Mouse (Mus musculus): ENCODE data around the gene Esrrg. TPM values are rescaled to one million over a fixed set of nuclear protein-coding genes. Genes with fewer than 3 reads are reported as not detected.

Esrrg gene
- polyA plus RNA-seq, 1 experiment from 2014 or later: 1.8 TPM

DNA sequence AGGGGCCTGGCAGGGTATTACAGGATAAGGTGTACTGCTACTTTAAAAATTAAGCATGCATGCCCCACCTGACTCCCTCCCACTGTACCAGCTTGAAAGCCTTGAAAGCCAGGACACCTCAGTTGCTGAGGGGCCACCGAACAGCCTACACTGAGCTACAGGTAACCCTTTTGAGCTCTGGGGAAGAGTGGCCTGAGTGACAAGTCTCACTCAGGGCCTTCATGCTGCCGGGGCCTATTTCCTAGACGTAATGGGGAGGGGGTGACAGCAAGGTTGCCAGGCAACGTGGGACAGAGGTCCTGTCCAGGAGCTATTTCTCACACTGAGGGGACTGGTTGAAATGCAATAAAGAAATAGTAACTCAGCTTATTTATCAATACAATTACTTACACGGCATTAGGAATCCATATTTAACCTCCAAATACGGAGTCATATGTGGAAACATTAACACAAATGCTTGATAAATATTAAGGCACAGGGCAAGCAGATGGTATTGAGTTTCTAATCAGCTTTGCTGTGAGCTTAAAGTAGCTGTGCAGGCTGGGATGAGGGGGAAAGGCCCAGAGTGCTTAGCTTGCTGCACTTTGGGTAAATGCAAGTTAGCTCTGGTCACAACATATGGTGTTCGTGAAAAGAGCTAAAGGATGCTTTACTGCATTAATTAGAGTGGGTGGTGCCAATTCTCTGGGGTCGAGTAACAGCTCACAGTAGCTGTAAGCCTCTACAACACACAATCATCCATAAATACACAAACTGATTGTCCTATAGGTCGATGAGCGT is 653.5 kb downstream of the Esrrg start, which contains the start of gene Ush2a:
TSS of gene Ush2a (plus strand) at position 121 of the 780 bp plus-strand sequence.
- ATAC-seq (ENCODE audit: insufficient read depth): no peak

More for the DNA sequence above, 653.5 kb downstream of the Esrrg start, which contains the start of gene Ush2a:
- no peak within 1 kb of the TSS for H3K27ac ChIP-seq (ENCODE audit: low read depth)
- no peak for DNase-seq
- no peaks in the 10 kb centered on the region for H3K4me1 ChIP-seq (ENCODE audit: insufficient read depth)
- H3K4me2 ChIP-seq: no peak within 1 kb of the TSS
- no peaks in the 10 kb centered on the region for H3K9me3 ChIP-seq (ENCODE audit: low read depth, low read length)
- H3K4me3 ChIP-seq (ENCODE audit: low read depth, low read length): no peak within 1 kb of the TSS
- no peak within 1 kb of the TSS for H3K9ac ChIP-seq
- no peaks in the 10 kb centered on the region for H3K36me3 ChIP-seq (ENCODE audit: insufficient read depth)
- WGBS: 63% methylated on average over 10 of the region's 10 CpGs
- no peaks in the 10 kb centered on the region for H3K27me3 ChIP-seq (ENCODE audit: insufficient read depth, low read length)
- no peak for TF ChIP-seq CTCF (IDR thresholded peaks at IDR 0.05; ENCODE audit: low read depth)
